Mouse (Mus musculus) neural tube, embryonic 14.5 days (tissue): ENCODE data around the gene 4931414P19Rik. TPM values are rescaled to one million over a fixed set of nuclear protein-coding genes. Genes with fewer than 3 reads are reported as not detected.

Experiments
- ATAC-seq: fragments of 200-750 bp; cut with Nextera tagmentation; 2 replicates; pipeline ENCODE4 v1.8.0; 2017; ENCODE audit warnings: low read depth, mild to moderate bottlenecking, moderate TSS enrichment, moderate library complexity
- H3K27ac ChIP-seq: fragments of 300-500 bp; sonication (generic); 2 replicates; pipeline ENCODE4 v1.5.1; 2014; ENCODE audit warnings: low read depth, mild to moderate bottlenecking, control low read depth, low read length, moderate library complexity, mixed read lengths
- H3K27me3 ChIP-seq: fragments of 300-500 bp; sonication (generic); 2 replicates; pipeline ENCODE4 v1.6.1; 2014; ENCODE audit warnings: low read length; ENCODE audit not compliant: control insufficient read depth, insufficient read depth
- H3K36me3 ChIP-seq: fragments of 300-500 bp; sonication (generic); 2 replicates; pipeline ENCODE4 v1.6.1; 2014; ENCODE audit warnings: low read length, mixed read lengths; ENCODE audit not compliant: control insufficient read depth, insufficient read depth
- H3K4me1 ChIP-seq: fragments of 300-500 bp; sonication (generic); 2 replicates; pipeline ENCODE4 v1.6.1; 2014; ENCODE audit warnings: low read length; ENCODE audit not compliant: control insufficient read depth, insufficient read depth
- H3K4me2 ChIP-seq: fragments of 300-500 bp; sonication (generic); 2 replicates; pipeline ENCODE4 v1.6.1; 2014; ENCODE audit warnings: mild to moderate bottlenecking, low read depth, low read length, control low read depth
- H3K4me3 ChIP-seq: fragments of 300-500 bp; sonication (generic); 2 replicates; pipeline ENCODE4 v1.5.1; 2014; ENCODE audit warnings: low read depth, low read length, control low read depth, mixed read lengths
- H3K9ac ChIP-seq: fragments of 300-500 bp; sonication (generic); replicated peaks from 2 replicates; pipeline ENCODE4 v1.6.1; 2014; ENCODE audit warnings: low read depth, mild to moderate bottlenecking, control low read depth, low read length, mixed read lengths
- H3K9me3 ChIP-seq: fragments of 300-500 bp; sonication (generic); 2 replicates; pipeline ENCODE4 v1.6.1; 2016; ENCODE audit warnings: low read length; ENCODE audit not compliant: control insufficient read depth
- WGBS: fragments of 180-500 bp; shearing (Covaris S2); extraction: QIAGEN DNeasy Blood & Tissue Kit; methylation state at CpG from one replicate; pipeline ENCODE4 v1.1.7; 2014; 5-methylcytosine and 5-hydroxymethylcytosine counted together
- polyA plus RNA-seq: library from polyadenylated mRNA; unstranded; fragments of >200 nt; fragmentation: Nextera tagmentation; extraction: Ambion mirVana; gene quantifications from 2 replicates; pipeline ENCODE4 v1.2.1, GENCODE M21; 2014

4931414P19Rik gene
- polyA plus RNA-seq, 1 experiment from 2014 or later: 5.0 TPM

DNA sequence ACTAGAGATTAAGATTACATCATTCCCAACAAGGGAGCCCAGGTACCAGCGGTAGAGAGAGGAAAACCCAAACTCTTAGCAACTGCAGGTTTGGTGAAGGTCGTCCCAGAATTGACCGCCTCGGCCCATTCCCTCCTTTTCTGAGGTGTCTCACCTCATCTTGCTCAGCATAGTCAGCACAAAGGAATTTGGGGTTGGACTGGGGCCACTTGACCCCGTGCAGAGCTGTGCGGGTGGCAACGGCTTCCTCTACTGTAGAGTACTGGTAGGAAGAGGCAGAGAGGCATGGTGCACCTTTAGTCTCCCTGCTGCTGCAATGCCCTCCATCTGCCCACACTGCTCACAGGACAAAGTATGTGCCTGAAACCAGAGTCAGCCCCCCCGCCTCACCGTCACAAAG is 38.5 kb upstream of the 4931414P19Rik start:
- no peaks in the 10 kb centered on the region for H3K9me3 ChIP-seq
- no peak overlapping the region for H3K9ac ChIP-seq
- ATAC-seq: no peak
- H3K4me1 ChIP-seq: peaks cover 15% of the 10 kb centered on the region
- H3K27ac ChIP-seq: no peak overlapping the region
- WGBS: 96% methylated on average over 9 of the region's 9 CpGs
- H3K4me2 ChIP-seq: no peak overlapping the region
- H3K36me3 ChIP-seq: peaks cover 66% of the 10 kb centered on the region
- no peaks in the 10 kb centered on the region for H3K27me3 ChIP-seq
- H3K4me3 ChIP-seq: no peak overlapping the region

DNA sequence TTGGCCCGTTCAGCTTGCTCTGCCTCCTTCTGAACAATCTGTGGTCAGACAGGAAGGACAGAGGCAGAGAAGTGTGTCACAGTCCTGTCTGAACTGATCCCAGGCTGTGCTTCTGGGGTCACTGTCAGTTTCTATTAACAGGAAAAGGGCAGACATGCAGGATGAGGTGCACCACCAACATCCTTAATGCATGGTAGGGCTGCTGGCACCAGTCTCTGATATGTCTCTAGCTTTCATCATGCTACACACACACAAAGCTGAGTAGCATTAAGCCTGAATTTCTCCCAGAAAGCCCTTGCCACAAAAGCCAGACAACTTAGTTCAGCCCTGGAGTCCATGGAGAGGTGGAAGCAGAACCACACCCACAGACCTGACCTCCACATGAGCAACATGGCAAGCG is 37.2 kb upstream of the 4931414P19Rik start:
- Histone ChIP-seq H3K36me3 (peaks cover 58% of the 10 kb centered on the region), H3K27me3 (no peaks in the 10 kb centered on the region), H3K4me1 (peaks cover 14% of the 10 kb centered on the region), H3K27ac (no peak overlapping the region), H3K4me3 (no peak overlapping the region), H3K9me3 (no peaks in the 10 kb centered on the region), H3K4me2 (no peak overlapping the region), H3K9ac (no peak overlapping the region)
- no peak for ATAC-seq
- 87% methylated on average over 2 of the region's 2 CpGs for WGBS

DNA sequence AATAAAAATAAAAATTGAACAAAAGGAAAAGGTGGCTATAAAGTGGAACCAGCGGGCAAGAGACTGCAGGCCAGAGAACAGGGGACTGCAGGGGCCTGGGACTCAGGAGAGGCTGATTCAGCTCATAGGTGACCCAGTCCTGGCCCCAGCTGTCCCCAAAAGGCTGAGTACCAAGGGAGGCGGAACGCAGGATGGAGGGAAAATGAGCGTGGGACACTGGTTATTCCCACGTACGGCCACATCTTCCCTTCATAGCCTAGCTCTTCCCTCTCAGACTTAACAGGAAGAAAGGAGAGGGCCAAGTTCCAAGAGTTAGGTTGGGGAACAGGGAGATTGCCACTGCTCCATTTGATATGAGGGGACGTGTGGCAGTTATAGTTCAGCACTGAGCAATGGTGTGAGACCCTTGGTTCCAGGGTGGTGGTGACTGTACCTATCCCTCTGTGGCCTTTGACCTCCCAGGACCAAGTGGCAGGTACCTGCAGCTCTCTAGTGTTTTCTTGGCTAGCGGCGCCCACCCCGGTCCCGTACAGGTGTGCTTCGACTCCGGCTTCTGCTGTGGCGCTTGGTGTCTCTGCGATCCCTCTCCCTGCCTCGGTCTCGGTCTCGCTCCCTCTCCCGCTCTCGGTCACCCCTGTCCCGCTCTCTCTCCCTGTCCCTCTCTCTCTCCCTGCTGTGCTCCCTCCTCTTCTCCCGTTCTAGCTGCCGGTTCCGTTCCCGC is 36.6 kb upstream of the 4931414P19Rik start:
- no peaks in the 10 kb centered on the region for H3K9me3 ChIP-seq
- H3K4me1 ChIP-seq: peaks cover 14% of the 10 kb centered on the region
- H3K36me3 ChIP-seq: peaks cover 52% of the 10 kb centered on the region
- 80% methylated on average over 25 of the region's 25 CpGs for WGBS
- no peak for ATAC-seq
- no peak overlapping the region for H3K4me3 ChIP-seq
- H3K27ac ChIP-seq: no peak overlapping the region
- H3K27me3 ChIP-seq: no peaks in the 10 kb centered on the region
- H3K9ac ChIP-seq: no peak overlapping the region
- H3K4me2 ChIP-seq: no peak overlapping the region

DNA sequence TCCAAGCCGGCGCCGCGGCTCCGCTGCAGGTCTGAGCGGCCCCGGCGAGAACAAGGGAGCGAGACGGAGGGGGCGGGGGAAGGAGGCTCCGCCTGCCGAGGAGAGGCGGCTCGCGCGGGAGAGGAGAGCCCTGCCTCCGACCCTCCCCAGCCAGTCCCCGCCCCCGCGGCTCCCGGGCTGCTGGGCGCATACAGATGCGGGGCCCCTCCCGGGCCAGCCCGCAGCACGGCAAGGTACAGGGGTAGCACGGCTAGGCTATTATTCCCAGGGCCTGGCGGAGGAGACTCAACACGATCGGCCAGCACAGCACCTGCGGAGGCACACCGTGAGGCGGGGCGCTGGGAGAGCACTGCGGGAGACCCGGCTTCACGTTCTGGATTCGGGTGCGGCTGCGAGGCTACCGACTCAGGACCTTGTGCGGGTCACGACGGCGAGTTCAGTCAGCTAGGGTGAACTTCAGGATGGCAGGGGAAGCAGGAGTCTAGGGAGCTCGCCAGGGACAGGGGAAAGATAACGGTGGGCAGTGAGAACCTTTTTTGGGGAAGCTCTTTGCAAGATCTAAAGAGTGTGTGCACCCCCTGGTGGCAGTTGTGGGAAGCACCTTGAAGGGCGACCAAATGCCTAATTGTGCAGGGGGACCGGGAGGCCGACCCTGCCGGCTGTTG is 35.6 kb upstream of the 4931414P19Rik start, which contains the start of gene Cdh24:
Gene Cdh24, minus strand, starts transcription at position 60 of the 665 bp plus-strand sequence.
- peak within 1 kb of the TSS; percentile 82 for H3K9ac ChIP-seq
- peak within 1 kb of the TSS; percentile 88 for H3K4me2 ChIP-seq
- no peaks in the 10 kb centered on the region for H3K9me3 ChIP-seq
- H3K4me1 ChIP-seq: peaks cover 14% of the 10 kb centered on the region
- no peaks in the 10 kb centered on the region for H3K27me3 ChIP-seq
- under 1% methylated on average over 45 of the region's 52 CpGs for WGBS
- ATAC-seq: peak; percentile 94
- H3K36me3 ChIP-seq: peaks cover 47% of the 10 kb centered on the region
- peak within 1 kb of the TSS; percentile 76 for H3K27ac ChIP-seq
- peak within 1 kb of the TSS; percentile 68 for H3K4me3 ChIP-seq

GRCm38 (mm10) chr14:54640946-54641304 is 35.1 kb upstream of the 4931414P19Rik start, which contains the start of gene Gm17606:
Gene Gm17606 (plus strand): TSS chr14:54640952.
- no peaks in the 10 kb centered on the region for H3K9me3 ChIP-seq
- peaks cover 43% of the 10 kb centered on the region for H3K36me3 ChIP-seq
- WGBS: under 1% methylated on average over 17 of the region's 28 CpGs
- H3K4me2 ChIP-seq: peak within 1 kb of the TSS; percentile 88
- peaks cover 14% of the 10 kb centered on the region for H3K4me1 ChIP-seq
- ATAC-seq: no peak; the same call in 1 of the 2 replicates
- no peaks in the 10 kb centered on the region for H3K27me3 ChIP-seq
- H3K27ac ChIP-seq: peak within 1 kb of the TSS; percentile 76
- peak within 1 kb of the TSS; percentile 68 for H3K4me3 ChIP-seq
- H3K9ac ChIP-seq: peak within 1 kb of the TSS; percentile 82

GRCm38 (mm10) chr14:54640121-54640520 is 34.3 kb upstream of the 4931414P19Rik start:
- peak overlapping the region; percentile 88 for H3K4me2 ChIP-seq
- ATAC-seq: no peak
- no peaks in the 10 kb centered on the region for H3K9me3 ChIP-seq
- no peak overlapping the region for H3K27ac ChIP-seq
- H3K4me1 ChIP-seq: peaks cover 14% of the 10 kb centered on the region
- H3K27me3 ChIP-seq: no peaks in the 10 kb centered on the region
- WGBS: 16% methylated on average over 4 of the region's 4 CpGs
- peak overlapping the region; percentile 68 for H3K4me3 ChIP-seq
- peaks cover 35% of the 10 kb centered on the region for H3K36me3 ChIP-seq
- H3K9ac ChIP-seq: peak overlapping the region; percentile 82

- Histone ChIP-seq H3K27ac (no peak overlapping the region), H3K9ac (0 out of 2 replicates have a peak overlapping the region, but pooled peaks have one; percentile 7), H3K27me3 (no peaks in the 10 kb centered on the region), H3K4me3 (no peak overlapping the region), H3K36me3 (peaks cover 23% of the 10 kb centered on the region), H3K4me1 (peaks cover 14% of the 10 kb centered on the region), H3K4me2 (no peak overlapping the region), H3K9me3 (no peaks in the 10 kb centered on the region)
- no peak for ATAC-seq
- WGBS: 84% methylated on average over 5 of the region's 5 CpGs
These were observed 32.4 kb upstream of the 4931414P19Rik start for GRCm38 (mm10) chr14:54638210-54638609.

- no peak overlapping the region for H3K4me3 ChIP-seq
- no peak for ATAC-seq
- H3K27me3 ChIP-seq: no peaks in the 10 kb centered on the region
- H3K9ac ChIP-seq: no peak overlapping the region
- no peaks in the 10 kb centered on the region for H3K9me3 ChIP-seq
- WGBS: 47% methylated on average over 8 of the region's 8 CpGs
- H3K4me2 ChIP-seq: no peak overlapping the region
- peaks cover 14% of the 10 kb centered on the region for H3K4me1 ChIP-seq
- peaks cover 24% of the 10 kb centered on the region for H3K36me3 ChIP-seq
- H3K27ac ChIP-seq: no peak overlapping the region
These were observed 31.2 kb upstream of the 4931414P19Rik start for GRCm38 (mm10) chr14:54636954-54637353.

DNA sequence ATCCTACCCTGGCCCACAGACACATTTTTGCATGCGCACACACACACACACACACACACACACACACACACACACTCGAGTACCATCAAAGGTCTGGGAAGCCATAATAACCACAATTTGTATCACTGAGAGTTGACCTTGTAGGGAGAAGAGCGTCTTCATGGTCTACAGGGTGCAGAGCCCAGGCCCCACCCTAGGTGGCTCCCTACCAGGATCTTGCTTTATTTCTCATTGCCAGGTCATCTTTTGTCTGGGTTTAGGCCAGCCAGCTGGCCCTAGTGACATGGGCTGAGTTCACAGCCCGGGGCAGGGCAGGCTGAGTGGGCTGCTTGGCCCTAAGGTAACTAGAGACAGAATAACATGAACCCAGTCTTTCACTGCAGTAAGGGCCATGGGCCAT is 28.4 kb upstream of the 4931414P19Rik start:
- H3K4me1 ChIP-seq: peaks cover 4% of the 10 kb centered on the region
- no peak overlapping the region for H3K27ac ChIP-seq
- no peaks in the 10 kb centered on the region for H3K9me3 ChIP-seq
- H3K4me2 ChIP-seq: no peak overlapping the region
- peaks cover 31% of the 10 kb centered on the region for H3K36me3 ChIP-seq
- H3K27me3 ChIP-seq: no peaks in the 10 kb centered on the region
- WGBS: 86% methylated on average over 4 of the region's 4 CpGs
- no peak overlapping the region for H3K9ac ChIP-seq
- ATAC-seq: no peak
- H3K4me3 ChIP-seq: no peak overlapping the region
